Mouse (Mus musculus): ENCODE results near the gene Rap1gap.

DNA sequence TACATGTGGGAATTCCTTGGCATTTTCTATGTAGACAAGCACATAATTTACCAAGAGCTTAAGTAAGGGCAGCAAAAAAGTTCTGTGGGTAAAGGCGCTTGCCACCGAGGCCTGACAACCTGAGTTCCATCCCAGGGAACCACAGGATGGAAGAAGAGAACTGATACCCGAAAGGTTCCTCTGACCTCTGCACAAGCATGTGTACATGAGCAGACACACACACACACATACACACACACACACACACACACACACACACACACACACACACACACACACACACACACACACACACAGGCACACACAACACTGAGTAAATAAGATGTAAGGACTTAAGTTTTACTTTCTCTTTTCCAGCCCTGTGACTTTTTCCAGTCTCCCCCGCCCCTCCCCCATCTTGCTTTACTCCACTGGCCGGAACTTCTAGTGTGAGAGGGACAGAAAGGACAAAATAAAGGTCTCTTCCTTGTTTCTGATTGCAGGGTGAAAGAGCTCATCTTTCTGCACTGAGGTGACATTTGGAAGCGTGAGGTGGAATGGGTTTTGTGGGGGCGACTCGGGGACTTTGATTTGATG, 99.5 kb downstream of the Rap1gap start:
- TF ChIP-seq CTCF (IDR thresholded peaks at IDR 0.05; ENCODE audit: low read depth), result no peak
- TF ChIP-seq EP300 (IDR thresholded peaks at IDR 0.05; ENCODE audit: low read depth), result no peak
